Comparison of ENCODE assay signal across 9 mouse cellular contexts in genomic region chr2:132741862-132742347, GRCm38 (mm10). TPM values are rescaled to one million over a fixed set of nuclear protein-coding genes. Genes with fewer than 3 reads are reported as not detected.
DNase-seq lines count a peak whose midpoint lies in the region; ATAC-seq lines count a peak whose summit lies in the region.
"Had no signal": no experiment of that assay in that cellular context is flagged by ENCODE, and none has a peak within 500 bp of the region (broad histone marks: within the 10 kb centered on the region; RNA-seq: fewer than 3 reads in every experiment).

No protein-coding gene starts in this region.

- peak overlapping the region; percentile 27; the same call in 1 of the 2 replicates for H3K9ac ChIP-seq in midbrain, embryonic 11.5 days (ENCODE audit: low read length)
- H3K9ac ChIP-seq in midbrain, embryonic 16.5 days (ENCODE audit: low read depth, low read length), result no peak overlapping the region

- WGBS in midbrain, embryonic 11.5 days, result 50% methylated on average over 8 of the region's 8 CpGs
- WGBS in midbrain, embryonic 16.5 days, result 40% methylated on average over 8 of the region's 8 CpGs
- WGBS in heart, embryonic 10.5 days, result 67% methylated on average over 8 of the region's 8 CpGs

- no peaks in the 10 kb centered on the region for H3K27me3 ChIP-seq in midbrain, embryonic 11.5 days (ENCODE audit: control insufficient read depth, insufficient read depth, low read length)
- no peaks in the 10 kb centered on the region for H3K27me3 ChIP-seq in midbrain, embryonic 16.5 days (ENCODE audit: control insufficient read depth, insufficient read depth, low read depth, low read length)
- H3K27me3 ChIP-seq in heart, embryonic 10.5 days (ENCODE audit: insufficient read depth, poor library complexity, severe bottlenecking), result no peaks in the 10 kb centered on the region
- H3K27me3 ChIP-seq: megakaryocyte, embryonic 14.5 days had no signal

- H3K36me3 ChIP-seq in midbrain, embryonic 11.5 days (ENCODE audit: control insufficient read depth, insufficient read depth, low read length), result no peaks in the 10 kb centered on the region
- no peaks in the 10 kb centered on the region for H3K36me3 ChIP-seq in midbrain, embryonic 16.5 days (ENCODE audit: control insufficient read depth, insufficient read depth, low read length)
- no peaks in the 10 kb centered on the region for H3K36me3 ChIP-seq in heart, embryonic 10.5 days

- ATAC-seq in midbrain, embryonic 11.5 days (ENCODE audit: low FRiP score), result peak; percentile 67; the same call in 1 of the 2 replicates
- no peak for ATAC-seq in midbrain, embryonic 16.5 days
- peak; percentile 92 for ATAC-seq in frontal cortex, adult (ENCODE audit: low TSS enrichment)

- DNase-seq in midbrain, embryonic 11.5 days (ENCODE audit: low spot score, missing footprints), result peak; percentile 88
- DNase-seq in layer of hippocampus, adult 18-20 months (ENCODE audit: low spot score in 2 of 2), result peak; percentile 74 to 90
- DNase-seq in right cerebral cortex, postnatal 14 days, result peak; percentile 34
- DNase-seq in ovary, postnatal 10 days (ENCODE audit: low spot score), result no peak
- no peak for DNase-seq in lung, adult 18-20 months
- DNase-seq in heart, embryonic 10.5 days (ENCODE audit: low spot score), result no peak

- H3K4me2 ChIP-seq in midbrain, embryonic 11.5 days, result no peak overlapping the region
- no peak overlapping the region for H3K4me2 ChIP-seq in midbrain, embryonic 16.5 days (ENCODE audit: low read length)

- H3K4me1 ChIP-seq in midbrain, embryonic 11.5 days (ENCODE audit: control insufficient read depth, insufficient read depth, low read length), result no peaks in the 10 kb centered on the region
- no peaks in the 10 kb centered on the region for H3K4me1 ChIP-seq in midbrain, embryonic 16.5 days (ENCODE audit: control insufficient read depth, insufficient read depth, low read length)
- H3K4me1 ChIP-seq in heart, embryonic 10.5 days, result peaks cover 5% of the 10 kb centered on the region
- H3K4me1 ChIP-seq: megakaryocyte, embryonic 14.5 days had no signal

- H3K27ac ChIP-seq in midbrain, embryonic 11.5 days (ENCODE audit: low read depth, low read length), result no peak overlapping the region; the same call in 1 of the 2 replicates
- H3K27ac ChIP-seq in midbrain, embryonic 16.5 days (ENCODE audit: low read length), result no peak overlapping the region
- H3K27ac ChIP-seq in heart, embryonic 10.5 days, result no peak overlapping the region

- no peaks in the 10 kb centered on the region for H3K9me3 ChIP-seq in midbrain, embryonic 11.5 days (ENCODE audit: control insufficient read depth, low read length)
- H3K9me3 ChIP-seq in midbrain, embryonic 16.5 days (replicated peaks; ENCODE audit: control insufficient read depth, low read length, poor library complexity, severe bottlenecking), result no peaks in the 10 kb centered on the region
- no peaks in the 10 kb centered on the region for H3K9me3 ChIP-seq in heart, embryonic 10.5 days

- no peak overlapping the region for H3K4me3 ChIP-seq in midbrain, embryonic 11.5 days (ENCODE audit: low read depth, low read length)
- H3K4me3 ChIP-seq in midbrain, embryonic 16.5 days (ENCODE audit: low read depth, low read length), result no peak overlapping the region
- no peak overlapping the region for H3K4me3 ChIP-seq in heart, embryonic 10.5 days
- H3K4me3 ChIP-seq: megakaryocyte, embryonic 14.5 days had no signal

RNA-seq across cellular contexts. Expression of gene Chgb, which starts 39.2 kb away (rescaled TPM):
- polyA plus RNA-seq in midbrain, embryonic 11.5 days (2014; fragmentation: Nextera tagmentation; extraction: Ambion mirVana), result 23.0 and 25.5 TPM in 2 replicates
- polyA plus RNA-seq in midbrain, embryonic 16.5 days (2015; fragmentation: Nextera tagmentation; extraction: Ambion mirVana), result 106 and 110 TPM in 2 replicates
- total RNA-seq in layer of hippocampus, adult 18-20 months (2021), result 100 to 1,000 TPM; 280 to 312 TPM
- polyA plus RNA-seq in heart, embryonic 10.5 days (2016; fragmentation: Nextera tagmentation; extraction: Ambion mirVana), result 0.05 and 0.34 TPM in 2 replicates

RNA-seq across cellular contexts. Expression of gene Shld1, which starts 55.2 kb away (rescaled TPM):
- polyA plus RNA-seq in midbrain, embryonic 11.5 days (2014; fragmentation: Nextera tagmentation; extraction: Ambion mirVana), result 17.9 and 20.5 TPM in 2 replicates
- polyA plus RNA-seq in midbrain, embryonic 16.5 days (2015; fragmentation: Nextera tagmentation; extraction: Ambion mirVana), result 20.6 and 21.7 TPM in 2 replicates
- 10 to 100 TPM in 1 of 2 experiments, 1 to 10 TPM in 1; 8.3 to 10.7 TPM for total RNA-seq in layer of hippocampus, adult 18-20 months (2021)
- polyA plus RNA-seq in heart, embryonic 10.5 days (2016; fragmentation: Nextera tagmentation; extraction: Ambion mirVana), result 14.2 and 15.9 TPM in 2 replicates

Comparison
In these comparisons a context has a peak if more than half of its experiments do, and no peak if none do; other contexts are left out.
1. DNase-seq: peak in midbrain, embryonic 11.5 days (single experiment), layer of hippocampus, adult 18-20 months (2 of 2) and right cerebral cortex, postnatal 14 days (single experiment); none in ovary, postnatal 10 days (single experiment), lung, adult 18-20 months (0 of 2) and heart, embryonic 10.5 days (single experiment).
2. RNA of gene Chgb, which starts 39.2 kb away (polyA plus RNA-seq): 106 to 110 TPM in midbrain, embryonic 16.5 days and 23.0 to 25.5 TPM in midbrain, embryonic 11.5 days; 0.05 to 0.34 TPM in heart, embryonic 10.5 days; every median in the first group is over 10 times any median in the second.